Mouse (Mus musculus): ENCODE results near the gene Asb2.

DNA sequence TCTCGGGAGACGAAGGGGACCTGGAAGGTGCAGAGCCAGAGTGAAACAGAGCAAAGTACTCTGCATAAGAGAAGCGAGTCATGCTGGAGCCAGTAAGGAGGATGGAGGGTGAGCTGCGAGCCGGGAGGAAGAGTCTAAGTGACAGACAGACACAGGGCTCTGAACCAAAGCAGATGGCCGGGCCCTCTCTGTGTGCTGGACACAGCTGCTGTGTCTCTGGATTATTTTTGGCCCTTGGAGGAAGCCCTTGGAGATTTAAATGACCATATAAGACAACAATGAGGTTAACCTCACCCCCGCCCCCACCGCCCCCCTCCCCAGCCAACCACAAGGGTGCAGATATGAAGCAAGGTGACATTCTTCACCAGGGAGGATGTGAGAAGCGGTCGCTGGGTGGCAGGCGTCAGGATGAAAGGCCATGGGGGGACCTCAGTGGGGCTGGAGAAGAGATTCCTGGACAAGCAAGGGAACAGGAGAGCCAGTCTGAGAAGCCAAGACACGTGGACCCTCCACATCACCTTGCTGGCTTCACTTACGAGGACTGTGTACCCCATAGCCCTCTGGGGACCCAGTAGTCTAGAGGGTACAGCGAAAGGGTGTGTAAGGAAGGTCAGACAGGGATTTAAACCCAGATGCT lies 17.5 kb downstream of the Asb2 start:
- no peak for TF ChIP-seq POLR2A (IDR thresholded peaks at IDR 0.05; ENCODE audit: control insufficient read depth, extremely low read depth, insufficient read depth, low read length, poor library complexity)
- no peak for TF ChIP-seq CTCF (IDR thresholded peaks at IDR 0.05; ENCODE audit: borderline replicate concordance, control insufficient read depth, extremely low read depth, insufficient read depth, low read length, poor library complexity)
